Mouse (Mus musculus) heart, adult 2 months (tissue): ENCODE results near the gene Stambpl1.

Source experiments
- CTCF ChIP-seq: fragments of 200-600 bp; IDR thresholded peaks from 2 replicates; pipeline ENCODE4 v1.8.1; 2022; ENCODE audit warnings: antibody characterized with exemption, mild to moderate bottlenecking, moderate library complexity
- EP300 ChIP-seq: fragments of 200-500 bp; IDR thresholded peaks from 2 replicates; pipeline ENCODE4 v1.6.1; 2011; ENCODE audit warnings: low read depth, low read length, control low read depth; ENCODE audit not compliant: insufficient read depth
- POLR2A ChIP-seq: fragments of 200-500 bp; IDR thresholded peaks from 2 replicates; pipeline ENCODE4 v1.6.1; 2011; ENCODE audit warnings: mild to moderate bottlenecking, low read depth, low read length, control low read depth; ENCODE audit not compliant: insufficient read depth

DNA sequence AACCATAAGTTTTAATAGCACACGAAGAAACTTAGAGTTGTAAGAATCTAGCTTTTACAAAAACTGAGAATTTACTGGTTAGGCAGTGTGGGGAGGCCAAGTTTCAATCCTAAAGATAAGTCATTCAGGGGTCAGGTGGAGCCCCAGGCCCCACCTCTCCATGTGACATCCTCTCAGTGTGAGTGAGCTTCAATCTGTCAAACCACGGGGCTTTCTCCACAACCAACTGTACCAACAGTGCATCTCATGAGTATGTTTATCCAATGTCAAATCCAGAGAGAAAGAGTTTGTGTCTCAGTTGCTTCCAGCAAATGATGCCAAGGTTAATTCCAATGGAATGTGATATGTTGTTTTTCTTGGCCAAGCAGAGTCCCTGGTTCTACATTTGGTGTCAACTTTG is 92.8 kb downstream of the Stambpl1 start:
- TF ChIP-seq POLR2A (no peak), EP300 (no peak), CTCF (no peak)
